Mouse (Mus musculus) retina, embryonic 14.5 days (tissue): ENCODE results near the gene Parp8.
"Not testable (repeated sequence)": the region's sequence is repeated elsewhere in the genome, so short reads cannot be mapped to it uniquely, and the experiment has no call there.

ENCODE experiments used
- DNase-seq: peaks from one replicate; pipeline ENCODE4 v3.0.0-alpha.2; 2015; ENCODE audit warnings: low spot score

The Parp8 gene

DNA sequence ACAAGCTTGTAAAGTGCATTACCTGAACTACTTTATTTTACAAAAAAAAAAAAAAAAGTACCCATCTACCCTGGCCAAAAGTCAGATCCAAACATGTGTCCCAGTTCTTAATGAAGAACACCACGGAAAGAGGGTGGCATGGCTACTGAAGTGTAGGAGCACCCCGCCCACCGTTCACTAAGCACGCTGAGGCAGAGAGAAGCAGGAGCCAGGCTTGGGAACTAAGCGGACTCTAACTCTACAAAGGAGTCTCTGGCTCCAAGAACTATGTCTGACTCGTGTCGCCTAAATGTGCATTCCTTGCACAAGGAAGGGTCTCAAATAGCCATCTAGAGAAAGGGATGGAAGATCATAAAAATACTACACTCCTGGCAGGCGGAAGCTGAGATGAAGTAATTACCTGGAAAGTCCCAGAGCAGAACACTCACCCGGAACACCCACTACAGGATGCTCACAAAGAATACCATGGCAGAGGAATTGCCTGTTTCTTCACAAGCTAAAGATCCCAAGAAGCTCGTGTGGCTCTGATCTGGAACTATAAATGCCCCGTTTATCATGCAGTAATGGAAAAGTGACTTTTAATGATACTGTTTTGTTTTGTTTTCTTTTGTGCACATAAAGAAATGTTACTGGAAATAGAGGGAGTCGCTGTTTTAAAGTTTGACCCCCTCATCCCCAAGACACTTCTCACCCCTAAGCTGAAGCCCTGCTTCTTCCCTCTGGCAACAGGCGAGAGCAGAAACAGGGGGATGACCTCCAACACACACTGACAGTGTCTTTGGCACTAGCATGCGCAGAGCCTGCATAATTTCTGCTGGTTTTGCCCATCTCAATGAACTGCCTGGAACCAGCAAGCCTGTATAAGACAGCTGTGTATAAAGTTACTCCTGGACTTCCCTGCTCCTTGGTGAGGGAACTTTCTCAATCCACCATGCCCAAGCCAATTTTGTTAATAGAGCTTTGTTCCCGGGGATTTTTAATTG, 62.6 kb downstream of the Parp8 start:
- no peak for DNase-seq

DNA sequence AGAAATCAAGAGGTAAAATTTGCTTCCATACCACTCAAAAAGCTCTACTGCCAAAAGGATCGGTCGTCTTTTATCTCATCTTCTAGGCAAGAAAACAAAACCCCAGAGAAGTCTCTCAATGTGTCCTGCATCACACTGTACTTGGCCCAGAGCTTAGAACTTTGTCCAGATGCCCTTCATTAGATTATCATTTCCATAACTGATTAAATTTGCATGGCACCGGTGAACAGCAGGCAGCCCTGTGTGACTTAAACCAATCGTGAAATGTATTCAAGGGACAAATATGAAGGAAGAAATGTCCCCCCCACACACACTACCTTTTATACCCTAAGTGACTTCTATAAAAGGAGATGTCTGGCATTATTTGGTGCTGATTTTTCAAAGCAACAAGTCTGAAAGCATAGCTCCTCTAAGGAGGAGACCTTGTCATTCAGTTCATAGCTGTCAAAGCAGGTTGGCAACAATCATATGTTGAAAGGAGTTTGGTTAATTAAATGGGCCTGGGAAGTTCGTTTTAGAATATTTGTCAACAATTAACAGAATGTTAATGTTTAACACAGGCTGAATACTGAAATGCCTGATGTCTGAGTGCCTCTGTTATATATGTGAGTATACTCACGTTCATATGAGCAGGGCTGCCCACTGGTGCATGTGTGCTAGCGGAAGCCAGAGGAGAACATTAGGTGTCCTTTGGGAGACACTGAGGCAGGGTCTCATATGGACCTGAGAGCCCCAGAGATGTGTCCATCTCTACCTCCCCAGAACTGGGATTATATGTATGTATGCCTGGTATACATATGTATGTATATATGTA, 66.4 kb downstream of the Parp8 start:
- no peak for DNase-seq

DNA sequence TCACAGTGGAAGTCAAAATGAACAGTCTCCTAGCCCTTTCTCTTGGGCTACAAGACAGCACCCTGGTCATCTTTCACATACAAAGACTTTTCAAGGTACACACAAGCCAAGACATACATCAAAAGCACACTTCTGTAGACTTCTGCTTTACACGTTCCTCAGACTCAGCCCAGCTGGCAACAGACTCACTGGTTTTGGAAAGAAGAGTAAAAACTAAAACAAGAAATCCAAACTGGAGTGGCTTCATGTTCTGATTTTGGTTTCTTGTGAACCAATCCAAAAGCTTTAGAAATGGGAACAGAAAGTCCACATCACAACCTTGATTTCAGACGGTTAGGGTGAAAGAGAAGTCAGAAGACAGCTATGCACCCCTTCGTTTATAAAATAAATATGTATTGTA, 67.8 kb downstream of the Parp8 start:
- DNase-seq: no peak

DNA sequence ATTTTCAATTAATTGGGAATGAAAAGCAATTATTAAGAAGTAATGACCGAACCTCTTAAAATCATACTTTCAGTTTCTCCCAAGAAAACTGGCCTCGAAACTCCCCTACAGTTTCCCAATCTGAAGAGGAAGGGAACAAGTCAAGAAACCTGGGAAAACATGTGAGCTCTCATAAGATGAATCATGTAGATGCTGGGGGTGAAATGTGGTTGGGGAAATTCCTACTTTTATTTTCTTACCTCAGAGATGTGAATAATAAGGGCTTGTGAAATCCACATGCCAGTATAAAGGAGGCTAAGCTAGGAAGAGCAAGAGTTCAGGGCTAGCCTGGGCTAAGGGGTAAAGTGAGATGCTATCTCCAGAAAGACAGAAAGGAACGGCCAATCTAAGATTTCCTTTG, 74.0 kb downstream of the Parp8 start:
- DNase-seq: no peak

DNA sequence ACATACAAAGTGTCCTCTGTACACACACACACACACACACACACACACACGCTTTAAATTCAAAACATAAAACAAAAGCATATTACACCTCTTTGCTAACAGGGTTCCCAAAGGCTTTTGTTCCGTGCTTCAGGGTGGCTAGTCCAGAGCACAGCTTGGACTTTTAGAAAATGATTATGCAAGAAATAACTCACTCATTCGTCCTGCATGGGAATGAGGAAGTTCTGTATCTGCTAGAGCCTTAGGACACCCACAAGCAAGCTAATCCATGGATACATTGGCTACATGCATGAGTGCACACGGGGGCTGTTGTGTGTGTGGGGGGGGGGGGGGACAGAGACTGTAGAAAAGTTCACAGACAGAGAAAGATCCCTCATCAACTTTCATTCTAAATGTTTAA, 75.8 kb downstream of the Parp8 start:
- no peak for DNase-seq

DNA sequence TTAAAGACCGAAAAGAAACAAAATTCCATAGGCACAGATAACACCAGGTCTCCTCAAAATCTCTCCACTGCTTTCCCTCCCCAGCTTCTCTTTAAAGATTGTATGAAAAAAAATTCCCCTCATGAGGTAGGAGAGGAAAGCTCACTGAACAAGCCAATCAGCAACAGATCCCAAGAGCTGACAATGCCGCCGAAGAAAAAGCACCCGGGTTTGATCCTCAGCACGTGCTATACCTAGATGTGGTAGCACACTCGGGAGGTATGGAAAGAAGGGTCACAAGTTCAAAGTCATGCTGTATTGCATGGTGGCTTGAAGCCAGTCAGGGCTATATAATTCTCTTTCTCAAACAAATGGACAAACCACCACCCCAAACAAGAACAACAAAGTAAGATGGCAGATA, 76.3 kb downstream of the Parp8 start:
- no peak for DNase-seq

DNA sequence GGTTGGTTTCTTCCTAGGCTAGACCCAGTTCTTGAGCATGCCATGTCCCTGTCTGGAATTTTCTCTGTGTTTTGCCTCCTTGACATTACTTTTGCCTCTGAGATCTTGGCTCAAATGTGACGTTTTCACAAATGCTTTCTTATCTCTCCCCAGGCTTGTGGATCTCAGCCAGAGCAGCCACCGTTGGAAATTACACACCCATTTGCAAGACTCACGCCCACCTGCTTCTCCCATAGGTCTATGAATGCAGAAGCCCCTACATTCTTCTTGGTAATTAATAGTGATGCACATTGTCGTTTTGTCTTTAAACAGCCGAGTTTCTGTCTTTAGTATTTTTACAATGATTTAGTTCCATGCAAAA, 77.1 kb downstream of the Parp8 start:
- DNase-seq: no peak

GRCm38 (mm10) chr13:116947611-116948298, 77.6 kb downstream of the Parp8 start:
- DNase-seq: no peak

- no peak for DNase-seq
Measured at GRCm38 (mm10) chr13:116946566-116946965, 78.8 kb downstream of the Parp8 start.

DNA sequence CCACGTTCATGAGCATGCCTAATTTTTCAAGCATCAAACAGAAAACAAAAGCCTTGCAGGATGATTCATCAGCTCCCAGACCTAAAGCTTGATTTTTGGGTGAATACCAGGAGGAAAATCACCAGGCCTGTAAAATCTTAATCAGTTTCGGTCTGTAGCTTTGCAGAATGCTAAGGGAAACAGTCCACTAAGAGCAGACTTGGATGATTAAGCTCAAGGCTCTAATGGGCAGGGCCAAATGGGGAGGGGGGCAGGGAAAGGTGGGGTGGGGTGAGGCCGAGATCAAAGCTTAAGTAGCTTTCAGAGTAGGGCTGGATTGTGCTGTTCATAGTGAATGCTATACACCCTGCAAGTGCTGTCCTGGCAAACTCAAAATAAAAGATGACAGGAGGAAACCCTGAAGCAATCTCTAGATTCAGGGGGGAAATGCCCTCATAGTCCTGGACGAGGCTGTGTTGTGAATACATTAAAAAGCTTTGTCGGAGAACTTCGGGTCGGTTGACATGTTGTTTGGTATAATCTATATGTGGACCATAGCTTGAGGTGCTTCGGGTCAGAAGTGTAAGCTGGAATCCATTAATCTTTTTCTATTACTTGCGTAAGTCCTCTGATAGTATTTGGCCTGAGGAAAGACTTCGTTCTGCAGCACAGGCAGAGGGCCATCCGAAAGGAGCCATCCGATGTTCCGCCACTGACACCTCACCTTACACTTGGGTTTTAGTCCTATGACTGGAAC, 83.9 kb downstream of the Parp8 start:
- DNase-seq: no peak

DNA sequence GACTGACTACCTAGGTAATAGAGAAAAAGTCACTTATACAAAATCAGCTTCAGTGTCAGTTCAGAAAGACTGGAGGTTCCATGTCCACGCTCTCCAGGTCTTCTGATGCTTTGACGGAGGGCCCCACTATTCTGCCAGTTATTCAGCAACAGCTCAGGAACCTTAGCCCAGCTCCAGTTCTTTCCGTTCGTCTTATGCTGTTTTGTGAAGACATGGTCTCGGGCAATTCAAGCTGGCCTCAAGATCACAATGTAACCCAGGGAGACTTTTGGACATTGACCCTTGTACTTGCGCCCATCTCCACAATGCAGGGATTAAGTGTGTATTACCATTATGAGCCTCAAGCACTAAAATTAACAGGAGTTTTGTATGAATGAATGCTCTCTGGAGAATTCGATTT, 84.6 kb downstream of the Parp8 start:
- DNase-seq: no peak

GRCm38 (mm10) chr13:116937019-116937418, 88.3 kb downstream of the Parp8 start:
- not testable (repeated sequence) for DNase-seq

DNA sequence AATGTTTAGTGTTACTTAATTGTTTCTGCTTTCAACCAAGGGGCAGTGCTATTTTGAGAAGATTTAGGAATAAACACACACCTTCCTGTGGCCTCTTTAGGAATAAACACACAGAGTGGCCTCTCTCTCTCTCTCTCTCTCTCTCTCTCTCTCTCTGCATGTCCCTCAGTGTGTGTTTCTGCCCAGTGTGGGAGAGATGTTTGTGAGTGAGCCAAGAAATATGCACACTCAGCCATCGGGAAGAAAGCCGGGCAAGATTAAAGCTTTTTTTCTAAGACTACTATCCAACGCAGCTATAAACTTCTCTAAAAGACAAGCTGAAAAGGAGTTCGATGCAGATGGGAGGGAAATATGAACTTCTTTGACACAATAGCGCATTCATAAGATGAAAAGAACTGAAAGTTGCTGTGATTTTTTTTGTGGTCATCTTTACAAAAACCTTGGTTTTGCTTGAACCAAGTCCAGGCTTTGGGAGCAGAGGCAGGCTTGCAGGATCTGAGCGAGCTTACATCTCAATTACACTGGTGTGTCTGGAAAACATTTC, 107.9 kb downstream of the Parp8 start:
- DNase-seq: no peak

- DNase-seq: no peak
Measured at GRCm38 (mm10) chr13:116908284-116908683, 117.1 kb downstream of the Parp8 start.

GRCm38 (mm10) chr13:116903394-116903793, 121.9 kb downstream of the Parp8 start:
- DNase-seq: peak; percentile 10

DNA sequence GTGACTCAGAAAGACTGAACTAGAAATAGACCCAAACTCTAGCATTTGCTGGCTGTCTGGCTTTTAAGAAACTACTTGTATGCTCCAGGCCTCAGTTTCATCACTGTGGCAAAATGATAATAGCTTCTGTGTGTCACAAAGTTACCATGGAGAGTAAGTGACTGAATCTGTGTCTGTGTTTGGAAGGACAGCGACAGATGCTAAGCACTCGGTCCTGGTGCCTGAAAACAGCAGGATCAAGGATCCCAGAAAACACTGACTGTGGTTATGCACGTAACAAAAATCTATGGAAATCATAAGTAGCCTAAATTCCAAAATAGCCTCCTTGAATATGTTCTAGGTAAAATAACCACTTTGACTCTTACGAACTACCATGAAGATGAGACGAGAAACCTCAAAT, 126.9 kb downstream of the Parp8 start:
- DNase-seq: no peak

DNA sequence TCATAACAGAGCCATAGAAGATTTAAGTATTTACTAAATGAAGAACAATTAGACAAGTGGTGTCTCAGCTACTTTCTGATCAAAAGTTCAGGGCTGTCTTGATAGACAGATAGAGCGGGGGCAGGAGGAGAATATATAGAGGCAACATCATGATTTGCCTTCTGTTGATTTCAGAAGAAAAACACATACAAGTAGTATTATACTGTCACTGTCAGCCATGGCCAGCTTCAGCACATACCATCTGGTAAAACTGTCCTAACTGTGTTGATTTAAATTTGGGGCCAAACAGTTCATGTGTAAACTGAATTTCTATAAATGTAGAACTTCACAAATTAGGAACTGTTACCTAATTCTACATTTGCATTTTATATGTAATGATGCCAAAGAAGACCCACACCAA, 127.6 kb downstream of the Parp8 start:
- no peak for DNase-seq

DNA sequence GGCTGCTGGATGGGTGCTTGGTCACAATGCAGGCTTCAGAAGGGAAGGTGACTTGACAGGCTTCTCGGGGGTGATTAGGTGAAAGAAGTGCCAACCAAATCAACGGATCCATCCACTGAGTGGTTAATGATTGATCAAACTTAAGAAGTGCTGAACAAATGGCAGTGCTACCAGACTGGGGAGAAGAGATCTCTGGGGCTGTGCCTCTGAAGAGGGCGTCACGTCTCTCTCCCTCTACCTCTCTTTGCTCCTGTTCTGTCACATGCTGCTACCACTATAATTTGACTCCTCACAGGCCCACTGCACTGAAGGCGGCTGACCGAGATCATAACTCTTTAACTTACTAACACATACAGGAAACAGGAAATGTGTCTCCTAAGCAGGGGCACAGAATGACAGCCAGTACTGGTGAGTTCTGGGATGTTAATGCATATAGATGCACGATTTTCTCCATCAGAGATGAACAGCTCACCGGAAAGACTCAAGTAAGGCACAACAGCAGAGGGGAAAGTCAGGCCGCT, 140.9 kb downstream of the Parp8 start:
- no peak for DNase-seq

DNA sequence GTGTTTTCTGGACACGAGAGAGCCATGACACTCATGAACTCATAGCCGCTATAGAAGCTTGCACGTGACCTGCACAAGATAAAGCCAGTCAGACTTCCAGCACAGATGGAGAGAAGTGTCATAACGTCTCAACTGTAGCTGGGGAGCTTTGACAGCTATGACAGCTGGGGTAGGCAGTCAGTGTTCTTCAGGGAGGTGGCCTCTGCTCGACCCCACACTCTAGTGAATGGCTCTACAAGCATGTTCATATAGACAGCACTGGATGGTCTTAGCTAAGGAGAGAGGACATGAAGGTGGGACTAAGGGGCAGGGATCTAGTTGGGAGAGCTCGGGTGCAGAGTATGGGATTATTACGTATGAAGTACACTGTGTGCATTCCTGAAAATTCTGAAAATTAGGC, 143.1 kb downstream of the Parp8 start:
- DNase-seq: no peak

- DNase-seq: no peak
Measured at GRCm38 (mm10) chr13:116879580-116880192, 145.7 kb downstream of the Parp8 start.

DNA sequence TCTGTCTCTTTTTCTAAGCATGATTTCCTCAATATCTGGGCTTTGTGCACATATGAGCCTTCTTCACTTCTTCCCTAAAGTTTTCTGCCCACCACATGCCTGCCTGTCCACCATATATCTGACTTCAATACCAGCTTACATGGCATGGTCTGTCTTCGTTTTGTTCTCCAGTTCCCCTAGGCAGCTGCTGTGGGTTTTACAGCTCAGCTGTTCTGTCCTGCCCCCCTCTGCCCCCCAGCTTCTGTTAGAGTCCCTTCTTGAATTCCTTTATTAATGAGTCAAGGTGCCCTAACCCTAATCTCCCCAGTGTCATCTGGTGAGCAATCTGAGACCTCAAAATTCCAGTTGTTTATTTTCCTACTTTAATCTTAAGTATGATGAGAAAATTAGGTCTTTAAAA, 155.1 kb downstream of the Parp8 start:
- DNase-seq: no peak
